Mouse (Mus musculus) liver (tissue): ENCODE data around the gene Zswim7.
"Not testable (repeated sequence)": the region's sequence is repeated elsewhere in the genome, so short reads cannot be mapped to it uniquely, and the experiment has no call there.

Experiments used
- DNase-seq: peaks from one replicate; pipeline ENCODE4 v3.0.0-alpha.2; 2020; ENCODE audit warnings: mixed read lengths

Zswim7 gene

GRCm38 (mm10) chr11:62280675-62281600 lies at the start of gene Zswim7, which contains the start of gene Ttc19:
Gene Zswim7 (minus strand): TSS chr11:62281375.
Gene Ttc19 (plus strand): TSS chr11:62281473.
- peak; percentile 95 for DNase-seq

DNA sequence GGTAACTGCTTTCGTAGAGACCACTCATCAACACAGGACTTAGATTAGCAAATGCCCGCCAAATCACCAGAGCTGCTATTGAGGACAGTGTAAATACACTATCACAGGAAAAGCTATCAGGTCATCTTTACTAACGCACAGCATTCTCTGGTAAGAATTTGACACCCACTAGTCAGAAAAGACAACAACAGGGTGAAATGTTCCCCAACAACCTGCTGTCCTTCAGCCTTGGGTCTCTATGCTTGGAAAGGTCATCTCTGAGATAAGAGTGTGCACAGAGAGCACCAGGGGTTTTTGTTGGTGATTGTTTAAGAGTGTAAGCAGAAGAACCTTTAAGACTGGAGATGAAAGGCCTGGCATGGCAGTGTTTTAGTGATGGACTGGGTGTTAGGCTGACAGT lies 42.5 kb upstream of the Zswim7 start:
- DNase-seq, result no peak

DNA sequence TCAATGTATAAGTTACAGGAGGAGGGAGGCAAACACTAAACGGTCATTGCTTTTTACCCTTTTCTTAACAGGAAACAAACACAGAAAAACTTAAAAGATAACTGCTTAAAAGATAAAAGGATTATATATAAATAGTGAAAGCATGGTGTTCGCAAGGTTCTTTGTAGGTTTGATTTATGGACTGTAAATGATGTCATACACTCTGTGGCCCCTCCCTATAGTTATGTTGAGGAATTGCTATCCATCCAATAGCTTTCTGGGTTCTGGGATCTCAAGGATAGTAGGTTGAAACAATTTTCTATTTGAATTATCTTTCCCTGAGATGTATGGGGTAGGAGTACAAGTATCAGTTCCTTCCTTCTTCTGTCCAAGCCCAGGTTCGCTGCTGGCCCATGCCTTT lies 38.9 kb upstream of the Zswim7 start:
- DNase-seq, result no peak

DNA sequence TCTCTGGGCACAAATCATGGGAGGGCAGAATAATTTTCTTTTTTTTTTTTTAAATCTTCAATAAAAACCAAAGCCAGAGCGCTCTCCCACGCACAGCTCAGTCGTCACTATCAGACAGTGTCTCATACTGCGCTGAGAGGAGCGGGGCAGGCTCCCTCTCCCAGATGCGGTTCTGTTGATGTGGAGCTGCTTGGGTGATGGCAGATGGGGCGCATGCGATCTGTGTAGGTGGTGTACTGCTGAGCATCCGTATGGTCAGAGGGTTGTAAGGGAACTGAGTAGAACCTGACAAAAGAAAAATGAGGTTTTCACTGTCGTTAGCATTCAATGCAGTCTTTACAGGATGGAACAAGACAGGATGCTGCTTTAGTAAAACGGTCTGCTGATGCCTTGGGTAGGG lies 36.6 kb upstream of the Zswim7 start:
- DNase-seq, result no peak

DNA sequence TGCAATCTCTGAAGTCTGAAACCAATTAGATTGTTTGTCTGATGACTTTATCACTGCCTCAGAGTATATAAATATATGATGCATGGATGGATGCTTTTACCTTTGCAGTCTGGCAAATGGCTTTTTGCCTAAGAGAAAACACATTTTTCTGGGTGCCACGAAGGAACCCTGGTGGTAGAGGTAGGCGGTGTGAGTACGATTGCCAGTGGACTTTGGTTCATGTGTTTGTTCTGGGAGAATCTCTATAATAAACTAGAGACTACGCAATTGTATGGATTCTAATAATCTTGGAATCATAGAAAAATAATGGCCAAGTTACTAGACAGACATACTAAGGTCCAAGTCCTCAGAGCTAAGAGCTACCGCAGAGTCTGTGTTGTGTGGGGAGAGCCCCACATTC lies 33.8 kb upstream of the Zswim7 start:
- no peak for DNase-seq

DNA sequence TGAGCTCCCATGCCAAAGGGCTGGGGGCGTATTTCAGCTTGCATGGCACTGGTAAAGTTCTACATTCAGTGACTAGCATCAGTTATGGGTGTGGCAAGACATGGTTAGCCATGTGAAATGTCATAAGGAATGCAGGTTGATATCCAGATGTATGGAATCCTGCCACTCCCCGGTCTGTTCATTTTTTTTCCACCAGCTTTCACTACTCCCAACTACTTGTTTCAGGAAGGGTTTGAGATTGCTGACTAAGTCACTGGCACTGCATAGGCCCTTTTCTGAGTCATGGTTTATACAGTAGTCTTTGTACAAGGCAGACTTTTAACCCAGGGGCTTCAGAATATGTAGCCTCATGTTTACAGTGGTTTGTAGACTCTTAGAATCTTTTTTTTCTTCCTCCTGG lies 28.1 kb upstream of the Zswim7 start:
- DNase-seq, result no peak

- DNase-seq, result no peak
Observed at GRCm38 (mm10) chr11:62305866-62306265, 24.7 kb upstream of the Zswim7 start.

DNA sequence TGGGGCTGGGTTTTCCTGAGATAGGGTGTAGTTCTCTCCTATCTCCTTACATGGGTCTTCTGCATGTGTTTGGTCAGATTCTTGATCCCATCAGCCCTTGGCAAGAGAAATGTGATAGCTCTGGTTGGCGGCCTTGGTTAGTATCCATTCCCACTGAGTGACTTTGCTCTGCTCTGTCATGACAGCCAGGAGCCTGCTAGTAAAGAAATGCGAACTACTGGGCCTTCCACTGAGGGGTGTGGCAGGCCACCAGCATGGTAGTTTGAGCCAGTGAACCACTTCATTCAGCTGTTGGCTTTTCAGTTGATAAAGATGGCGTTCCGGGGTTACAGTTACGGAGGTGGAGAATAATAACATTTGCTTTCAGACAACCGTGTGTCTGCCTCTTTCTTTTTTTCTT lies 17.7 kb upstream of the Zswim7 start:
- no peak for DNase-seq

DNA sequence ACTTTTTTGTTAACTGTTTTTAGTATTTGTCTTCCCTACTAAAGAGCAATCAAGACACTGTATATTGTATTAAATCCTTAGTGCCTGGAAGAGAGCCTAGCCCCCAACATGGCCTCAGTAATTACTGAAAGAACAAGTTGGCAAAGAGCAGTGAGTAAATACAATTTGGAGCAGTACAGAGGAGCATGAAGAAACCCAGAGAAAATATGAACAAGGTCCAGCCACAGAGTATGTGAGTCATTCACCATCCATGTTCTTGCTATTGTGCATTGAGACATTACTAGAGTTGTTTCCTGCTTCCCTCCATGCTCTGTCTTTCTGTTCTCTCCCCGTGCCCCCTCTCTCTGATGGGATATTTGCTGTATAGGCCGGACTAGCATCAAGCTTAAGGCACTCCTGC lies 12.9 kb upstream of the Zswim7 start:
- no peak for DNase-seq

DNA sequence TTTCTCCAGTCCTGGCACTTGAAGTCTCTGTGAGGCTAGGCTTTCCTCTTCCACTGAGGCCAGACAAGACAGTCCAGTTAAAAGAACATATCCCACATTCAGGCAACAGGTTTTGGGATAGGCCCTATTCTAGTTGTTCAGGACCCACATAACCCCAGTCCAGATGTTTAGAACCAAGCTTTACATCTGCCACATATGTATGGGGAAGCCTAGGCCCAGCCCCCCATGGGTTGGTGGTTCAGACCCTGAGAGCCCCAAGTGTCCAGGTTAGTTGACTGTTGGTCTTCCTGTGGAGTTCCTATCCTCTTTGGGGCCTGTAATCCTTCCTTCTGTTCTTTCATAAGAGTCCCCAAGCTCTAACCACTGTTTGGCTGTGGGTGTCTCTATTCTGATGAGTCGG lies 6.5 kb upstream of the Zswim7 start:
- no peak for DNase-seq

- DNase-seq, result no peak
Observed at GRCm38 (mm10) chr11:62285020-62285419, 3.8 kb upstream of the Zswim7 start.

GRCm38 (mm10) chr11:62284020-62284419 lies 2.8 kb upstream of the Zswim7 start:
- DNase-seq, result not testable (repeated sequence)

DNA sequence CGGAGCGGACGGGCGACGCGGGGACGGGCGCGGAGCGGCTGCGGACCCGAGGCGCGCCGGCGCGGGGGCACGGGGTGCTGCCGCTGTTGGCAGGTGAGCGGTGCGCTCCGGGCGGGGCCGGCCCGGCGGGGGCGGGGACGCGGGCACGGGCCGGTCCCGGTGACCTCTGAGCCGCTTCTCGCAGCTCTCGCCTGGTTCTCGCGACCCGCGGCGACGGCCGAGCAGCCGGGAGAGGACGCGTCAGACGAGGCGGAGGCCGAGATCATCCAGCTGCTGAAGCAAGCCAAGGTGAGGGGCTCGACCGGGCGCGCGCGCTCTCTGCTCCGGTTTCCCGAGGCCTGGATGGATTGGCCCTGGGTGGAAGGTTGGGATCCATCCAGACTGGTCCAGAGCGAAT lies 424 bp upstream of the Zswim7 start:
- DNase-seq, result peak; percentile 82

DNA sequence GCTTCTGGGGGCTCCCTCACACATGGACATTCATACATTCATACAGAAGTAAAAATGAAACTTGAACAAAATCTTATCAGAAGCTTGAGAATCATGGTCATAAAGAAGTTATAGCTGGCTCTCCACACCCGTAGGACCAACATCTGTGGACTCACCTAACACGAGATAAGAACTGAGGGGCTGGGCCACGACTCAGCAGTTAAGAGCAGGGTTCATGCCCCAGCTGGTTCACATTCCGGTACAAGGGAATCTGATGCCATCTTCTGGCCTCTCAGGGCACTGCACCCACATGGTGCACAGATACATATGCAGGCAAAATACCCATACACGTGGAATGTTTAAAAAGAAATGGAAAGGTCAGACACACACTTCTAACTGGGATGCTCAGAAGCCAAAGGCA lies 3.1 kb downstream of the Zswim7 start:
- DNase-seq, result peak; percentile 87

DNA sequence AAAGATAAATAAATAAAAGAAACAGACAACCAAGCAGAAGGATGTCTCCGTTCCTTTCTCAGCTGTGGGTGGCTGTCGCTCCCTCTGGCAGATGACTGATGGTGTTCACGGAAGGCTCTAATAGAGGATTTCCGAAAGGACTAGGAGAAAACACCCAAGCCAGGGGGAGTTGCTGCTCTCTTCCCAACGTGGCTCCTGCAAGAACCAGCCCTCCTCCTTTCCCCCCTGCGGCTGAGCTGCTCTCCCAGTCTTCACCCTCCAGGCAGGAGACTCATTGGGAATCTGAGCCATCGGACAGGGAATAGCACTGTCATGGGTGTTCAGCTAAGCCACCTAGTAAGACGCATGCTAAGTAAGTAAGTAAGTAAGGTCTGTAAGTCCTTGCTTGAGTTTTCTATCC lies 4.1 kb downstream of the Zswim7 start:
- DNase-seq, result no peak

- DNase-seq, result no peak
Observed at GRCm38 (mm10) chr11:62270851-62271250, 10.3 kb downstream of the Zswim7 start.

- no peak for DNase-seq
Observed at GRCm38 (mm10) chr11:62269097-62269496, 12.1 kb downstream of the Zswim7 start.

DNA sequence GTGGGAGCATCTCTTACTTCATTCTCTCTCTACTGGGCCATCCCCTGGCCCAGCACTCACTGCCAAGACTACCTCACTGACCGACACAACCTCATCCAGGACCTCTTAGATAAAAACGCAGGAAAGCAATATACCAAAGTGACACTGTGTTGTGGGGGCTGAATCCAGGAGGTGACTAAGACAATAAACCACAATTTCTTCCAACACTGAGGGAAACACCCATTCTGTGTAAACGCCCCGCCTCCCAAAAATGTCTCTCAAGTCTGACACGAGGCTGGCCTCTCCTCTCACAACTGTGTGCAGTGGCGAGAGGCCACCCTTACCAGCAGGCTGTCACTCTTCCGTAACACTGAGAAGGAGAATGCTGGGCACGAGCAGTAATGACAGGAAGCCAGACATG lies 12.8 kb downstream of the Zswim7 start:
- no peak for DNase-seq

- no peak for DNase-seq
Observed at GRCm38 (mm10) chr11:62266466-62267214, 14.5 kb downstream of the Zswim7 start.

- no peak for DNase-seq
Observed at GRCm38 (mm10) chr11:62265642-62266041, 15.5 kb downstream of the Zswim7 start.

DNA sequence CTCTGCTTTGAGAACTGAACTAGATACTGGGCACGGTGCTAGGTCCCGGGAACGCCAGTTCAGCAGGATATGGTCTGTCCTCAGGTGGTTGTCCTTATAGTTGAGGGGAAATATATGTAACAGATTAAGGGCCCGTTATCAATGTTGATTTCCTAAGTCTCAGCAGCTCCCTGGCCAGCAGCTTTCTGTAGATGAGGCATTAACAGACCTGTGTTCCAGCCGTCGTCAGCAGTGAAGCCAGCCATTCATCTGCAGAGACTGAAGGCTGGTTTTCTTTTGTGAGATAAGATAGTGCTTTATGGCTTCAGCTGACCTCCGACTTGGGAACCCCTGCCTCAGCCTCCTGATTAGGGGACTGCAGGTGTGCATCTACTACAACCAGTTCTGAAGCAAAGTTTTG lies 17.2 kb downstream of the Zswim7 start:
- DNase-seq, result no peak

DNA sequence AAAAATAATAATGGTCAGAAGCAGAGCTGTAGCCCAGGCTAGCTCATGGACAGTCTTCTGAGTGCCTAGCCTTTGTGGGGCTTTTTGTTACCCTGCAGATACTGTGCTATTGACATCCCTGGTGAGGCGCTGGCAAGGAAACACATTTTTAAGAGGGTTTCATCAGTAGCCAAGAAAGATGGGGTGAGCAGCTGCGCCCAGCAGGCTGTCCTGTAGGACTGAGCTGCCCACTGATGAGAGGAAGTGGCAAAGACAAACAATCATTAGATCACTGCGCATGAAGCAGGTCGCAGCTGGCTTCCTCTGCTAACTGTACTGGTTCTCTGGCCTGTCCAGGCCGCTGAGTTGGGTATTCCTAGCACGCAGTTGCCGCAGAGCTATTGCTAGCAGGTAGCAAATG lies 17.6 kb downstream of the Zswim7 start:
- no peak for DNase-seq

- no peak for DNase-seq
Observed at GRCm38 (mm10) chr11:62259214-62259613, 22.0 kb downstream of the Zswim7 start.

GRCm38 (mm10) chr11:62253380-62253779 lies 27.8 kb downstream of the Zswim7 start:
- DNase-seq, result no peak
